Mouse (Mus musculus) myocyte (in vitro differentiated cells): ENCODE data around the gene Samd5. TPM values are rescaled to one million over a fixed set of nuclear protein-coding genes. Genes with fewer than 3 reads are reported as not detected.

ENCODE experiments used
- H3K27me3 ChIP-seq: one replicate; pipeline ENCODE4 v1.6.1; 2011; ENCODE audit not compliant: control insufficient read depth, insufficient read depth, insufficient read length
- H3K36me3 ChIP-seq: one replicate; pipeline ENCODE4 v1.6.1; 2011; ENCODE audit not compliant: control insufficient read depth, insufficient read depth
- H3K4me2 ChIP-seq: one replicate; pipeline ENCODE4 v1.6.1; 2011; ENCODE audit warnings: low read depth, control low read depth
- H3K4me3 ChIP-seq: one replicate; pipeline ENCODE4 v1.5.1; 2011; ENCODE audit warnings: mild to moderate bottlenecking, control low read depth, moderate library complexity
- H3K79me2 ChIP-seq: one replicate; pipeline ENCODE4 v1.6.1; 2011; ENCODE audit not compliant: control insufficient read depth, insufficient read depth
- H3ac ChIP-seq: one replicate; pipeline ENCODE4 v1.6.1; 2011; ENCODE audit not compliant: control insufficient read depth, insufficient read length
- CEBPB ChIP-seq: IDR thresholded peaks from 2 replicates; pipeline ENCODE4 v1.6.1; 2011; ENCODE audit warnings: mild to moderate bottlenecking, moderate library complexity; ENCODE audit not compliant: poor library complexity, insufficient read depth, severe bottlenecking
- E2F4 ChIP-seq: IDR thresholded peaks from one replicate; pipeline ENCODE4 v1.6.1; 2011; ENCODE audit warnings: mild to moderate bottlenecking, control low read depth, moderate library complexity; ENCODE audit not compliant: insufficient read depth
- MAX ChIP-seq: IDR thresholded peaks from one replicate; pipeline ENCODE4 v1.6.1; 2011; ENCODE audit warnings: low read depth, mild to moderate bottlenecking, control low read depth
- MYOD1 ChIP-seq, 3 experiments: IDR thresholded peaks; one replicate each; pipeline ENCODE4 v1.6.1; 2011; ENCODE audit warnings: control low read depth in 2 of 3, low read depth in 2 of 3, mild to moderate bottlenecking in 2 of 3, moderate library complexity in 1 of 3; ENCODE audit not compliant: insufficient read length in 2 of 3, control insufficient read depth in 1 of 3
- MYOG ChIP-seq, 3 experiments: IDR thresholded peaks; one replicate each; pipeline ENCODE4 v1.6.1; 2011; ENCODE audit warnings: control low read depth in 2 of 3, low read depth in 2 of 3, mild to moderate bottlenecking in 2 of 3; ENCODE audit not compliant: insufficient read length in 2 of 3, control insufficient read depth in 1 of 3, insufficient read depth in 1 of 3
- POLR2A ChIP-seq: IDR thresholded peaks from one replicate; pipeline ENCODE4 v1.6.1; 2011; ENCODE audit warnings: low read depth, mild to moderate bottlenecking, control low read depth, moderate library complexity; ENCODE audit not compliant: insufficient read length
- POLR2AphosphoS2 ChIP-seq: IDR thresholded peaks from one replicate; pipeline ENCODE4 v1.6.1; 2011; ENCODE audit warnings: low read depth, control low read depth; ENCODE audit not compliant: insufficient read length
- REST ChIP-seq: IDR thresholded peaks from one replicate; pipeline ENCODE4 v1.6.1; 2011; ENCODE audit warnings: mild to moderate bottlenecking, control low read depth, moderate library complexity; ENCODE audit not compliant: insufficient read depth, insufficient read length
- SRF ChIP-seq: IDR thresholded peaks from one replicate; pipeline ENCODE4 v1.6.1; 2011; ENCODE audit warnings: low read depth; ENCODE audit not compliant: control insufficient read depth, insufficient read length
- TCF12 ChIP-seq: IDR thresholded peaks from one replicate; pipeline ENCODE4 v1.6.1; 2011; ENCODE audit warnings: mild to moderate bottlenecking, control low read depth; ENCODE audit not compliant: poor library complexity, insufficient read depth, severe bottlenecking
- TCF3 ChIP-seq: IDR thresholded peaks from one replicate; pipeline ENCODE4 v1.6.1; 2011; ENCODE audit warnings: low read depth, control low read depth; ENCODE audit not compliant: insufficient read length
- USF1 ChIP-seq: IDR thresholded peaks from one replicate; pipeline ENCODE4 v1.6.1; 2011; ENCODE audit warnings: low read depth, mild to moderate bottlenecking, control low read depth, moderate library complexity
- polyA plus RNA-seq: library from polyadenylated mRNA; unstranded; fragments of >200 nt; fragmentation: generic; extraction: Trizol; gene quantifications from one replicate; pipeline ENCODE4 v1.2.1, GENCODE M21; 2012; ENCODE audit warnings: missing spikeins

The Samd5 gene
- polyA plus RNA-seq, 1 experiment = not detected

DNA sequence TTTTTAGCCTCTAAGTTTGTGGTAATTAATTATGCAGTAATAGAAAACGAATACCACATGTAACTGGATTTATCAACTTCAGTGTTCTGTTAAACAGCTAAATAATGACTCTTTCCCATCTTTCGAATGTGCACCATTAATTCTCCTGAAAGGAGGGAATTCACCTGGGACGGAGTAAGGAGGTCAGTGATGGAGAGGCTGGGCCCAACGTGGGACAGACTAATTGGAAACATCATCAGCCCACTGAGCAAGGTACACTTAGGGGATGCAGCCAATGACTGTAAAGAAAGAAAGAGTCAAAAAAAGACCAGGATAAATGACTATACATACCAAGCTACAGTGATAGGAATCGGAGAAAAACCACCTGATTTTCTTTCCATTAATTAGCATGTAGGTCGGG, 31.5 kb downstream of the Samd5 start:
- no peak overlapping the region for H3K4me3 ChIP-seq
- no peak overlapping the region for H3ac ChIP-seq
- TF ChIP-seq POLR2AphosphoS2 (no peak), POLR2A (no peak), E2F4 (no peak), MYOG (IDR thresholded peaks at IDR 0.05; ENCODE audit: control insufficient read depth in 1 of 3, insufficient read depth in 1 of 3, insufficient read length in 2 of 3, low read depth in 2 of 3) (no peak), MYOD1 (IDR thresholded peaks at IDR 0.05; ENCODE audit: control insufficient read depth in 1 of 3, insufficient read length in 2 of 3, low read depth in 2 of 3) (no peak), USF1 (no peak), TCF12 (no peak), SRF (no peak), REST (no peak), MAX (no peak), TCF3 (no peak), CEBPB (no peak)
- H3K36me3 ChIP-seq = no peaks in the 10 kb centered on the region
- no peaks in the 10 kb centered on the region for H3K27me3 ChIP-seq
- no peaks in the 10 kb centered on the region for H3K79me2 ChIP-seq
- no peak overlapping the region for H3K4me2 ChIP-seq

DNA sequence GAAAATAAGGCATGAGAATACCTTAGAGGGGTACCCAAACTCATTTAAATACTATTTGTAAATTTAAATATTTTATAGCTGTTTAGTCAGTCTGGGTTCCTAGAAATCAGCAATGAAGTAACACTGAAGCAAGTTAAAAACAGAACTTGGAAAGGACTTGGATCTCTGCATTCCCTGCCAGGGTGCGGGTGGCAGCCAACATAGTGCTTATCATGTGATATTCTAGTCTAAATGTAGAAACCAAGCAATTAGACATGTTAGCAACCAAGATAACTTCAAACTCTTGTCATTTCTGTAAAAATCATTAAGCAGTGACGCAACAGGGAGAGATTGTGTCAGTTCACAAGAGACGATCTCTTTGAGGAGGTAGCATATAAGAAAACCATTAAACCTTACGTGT, 32.9 kb downstream of the Samd5 start:
- H3K27me3 ChIP-seq = no peaks in the 10 kb centered on the region
- H3K4me2 ChIP-seq = no peak overlapping the region
- no peak overlapping the region for H3K4me3 ChIP-seq
- H3K36me3 ChIP-seq = no peaks in the 10 kb centered on the region
- H3ac ChIP-seq = no peak overlapping the region
- TF ChIP-seq MYOD1 (IDR thresholded peaks at IDR 0.05; ENCODE audit: control insufficient read depth in 1 of 3, insufficient read length in 2 of 3, low read depth in 2 of 3) = no peak
- H3K79me2 ChIP-seq = no peaks in the 10 kb centered on the region

DNA sequence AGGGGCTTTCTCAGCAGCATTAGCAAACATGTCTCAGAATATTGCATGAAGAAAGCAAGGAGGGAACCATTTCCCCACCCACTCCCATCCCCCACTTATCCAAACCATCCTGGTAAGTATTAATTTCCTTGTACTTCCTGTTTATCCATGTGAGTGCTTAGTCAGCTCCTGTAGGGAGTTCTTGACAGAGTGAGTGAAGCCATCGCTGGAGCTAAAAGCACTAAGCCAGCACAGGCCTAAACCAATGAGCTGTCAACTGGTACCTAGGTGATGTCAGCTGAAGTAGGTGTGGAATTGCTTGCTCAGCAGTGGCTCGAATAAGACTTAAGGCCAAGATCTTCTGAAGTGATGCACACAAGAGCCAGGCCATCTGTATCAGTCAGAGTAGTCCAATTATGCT, 34.3 kb downstream of the Samd5 start:
- TF ChIP-seq POLR2A = no peak
- Histone ChIP-seq H3K79me2 (no peaks in the 10 kb centered on the region), H3ac (no peak overlapping the region), H3K27me3 (no peaks in the 10 kb centered on the region), H3K4me3 (no peak overlapping the region), H3K36me3 (no peaks in the 10 kb centered on the region), H3K4me2 (no peak overlapping the region)

DNA sequence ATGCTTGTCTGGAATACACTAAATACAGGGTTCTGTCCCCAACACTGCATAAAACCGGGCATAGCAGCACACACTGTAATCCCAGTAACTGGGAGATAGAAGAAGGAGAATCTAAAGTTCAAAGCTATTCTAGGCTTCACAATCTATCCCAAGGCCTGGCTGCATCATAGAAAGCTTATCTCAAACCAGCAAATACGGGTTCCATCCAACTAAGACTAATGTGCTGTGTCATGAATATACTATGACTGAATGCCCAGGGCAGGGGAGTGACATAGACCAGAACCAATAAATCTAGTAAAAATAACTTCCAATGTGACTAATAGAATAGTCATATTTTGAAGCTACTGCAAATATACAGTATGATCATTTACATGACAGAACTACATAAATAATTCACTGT, 35.0 kb downstream of the Samd5 start:
- H3K27me3 ChIP-seq = no peaks in the 10 kb centered on the region
- no peaks in the 10 kb centered on the region for H3K79me2 ChIP-seq
- no peak for TF ChIP-seq REST
- no peak for TF ChIP-seq MYOD1 (IDR thresholded peaks at IDR 0.05; ENCODE audit: control insufficient read depth in 1 of 3, insufficient read length in 2 of 3, low read depth in 2 of 3)
- no peak for TF ChIP-seq E2F4
- no peak for TF ChIP-seq SRF
- no peak for TF ChIP-seq CEBPB
- TF ChIP-seq TCF12 = no peak
- TF ChIP-seq MYOG (IDR thresholded peaks at IDR 0.05; ENCODE audit: control insufficient read depth in 1 of 3, insufficient read depth in 1 of 3, insufficient read length in 2 of 3, low read depth in 2 of 3) = no peak
- TF ChIP-seq TCF3 = no peak
- TF ChIP-seq POLR2A = no peak
- TF ChIP-seq USF1 = no peak
- no peak for TF ChIP-seq MAX
- no peak for TF ChIP-seq POLR2AphosphoS2
- no peak overlapping the region for H3ac ChIP-seq
- no peaks in the 10 kb centered on the region for H3K36me3 ChIP-seq
- no peak overlapping the region for H3K4me2 ChIP-seq
- no peak overlapping the region for H3K4me3 ChIP-seq

DNA sequence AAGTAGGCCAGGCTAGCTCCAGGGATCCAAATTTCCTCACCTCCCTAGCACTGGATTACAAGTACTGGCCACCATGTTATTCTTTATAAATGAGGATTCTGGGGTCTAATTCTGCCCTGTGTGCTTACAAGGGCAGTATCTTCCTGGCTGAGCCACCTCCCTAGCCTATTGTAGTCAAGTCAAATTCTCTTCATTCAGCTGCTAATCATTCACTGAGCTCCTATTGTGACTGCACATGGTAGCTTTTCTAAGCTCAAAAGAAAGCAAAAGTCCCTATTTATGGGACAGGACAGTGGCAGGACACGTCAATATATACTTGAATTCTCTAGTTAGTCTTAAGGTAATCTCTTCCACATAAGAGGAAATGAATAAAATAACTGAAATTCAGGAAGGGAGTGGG, 49.7 kb downstream of the Samd5 start:
- Histone ChIP-seq H3K27me3 (no peaks in the 10 kb centered on the region), H3K79me2 (no peaks in the 10 kb centered on the region), H3ac (no peak overlapping the region), H3K36me3 (no peaks in the 10 kb centered on the region), H3K4me2 (no peak overlapping the region), H3K4me3 (no peak overlapping the region)
- TF ChIP-seq E2F4 (no peak), POLR2AphosphoS2 (no peak), TCF12 (no peak), MYOD1 (IDR thresholded peaks at IDR 0.05; ENCODE audit: control insufficient read depth in 1 of 3, insufficient read length in 2 of 3, low read depth in 2 of 3) (no peak), CEBPB (no peak)
